Mouse (Mus musculus) adrenal gland, adult (tissue): ENCODE data around the gene Galntl6.

Experiments
- DNase-seq, 2 experiments: peaks; one replicate each; pipeline ENCODE4 v3.0.0; 2022 to 2023; ENCODE audit warnings: low spot score in 1 of 2; ENCODE audit not compliant: inconsistent age in 2 of 2

Gene Galntl6

DNA sequence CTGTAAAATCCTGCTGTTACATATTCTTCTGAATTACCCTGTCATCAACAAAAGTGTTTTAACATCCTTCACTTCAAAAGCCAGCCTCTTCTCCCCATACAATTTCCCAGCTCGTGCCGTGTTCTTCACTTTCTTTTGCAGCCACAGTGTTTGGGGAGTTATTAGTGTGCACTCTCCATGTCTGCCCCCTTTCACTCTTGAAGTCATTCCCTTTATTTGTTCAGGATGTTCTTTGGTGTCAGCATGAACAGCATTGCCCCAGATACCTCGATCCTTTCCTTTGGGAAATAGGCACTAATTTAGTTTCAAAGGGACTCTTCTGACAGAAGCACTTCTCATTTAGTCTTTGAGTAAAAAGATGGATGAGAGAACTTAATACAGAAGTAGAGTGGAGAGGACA lies 939.6 kb downstream of the Galntl6 start:
- DNase-seq, result no peak

GRCm38 (mm10) chr8:57966676-57967075 lies 945.8 kb downstream of the Galntl6 start:
- DNase-seq, result peak in 1 of 2 experiments; percentile 43

- DNase-seq, result peak in 1 of 2 experiments; percentile 30
These were observed 946.9 kb downstream of the Galntl6 start for GRCm38 (mm10) chr8:57965508-57965907.

- DNase-seq, result no peak
These were observed 949.9 kb downstream of the Galntl6 start for GRCm38 (mm10) chr8:57962286-57963110.

DNA sequence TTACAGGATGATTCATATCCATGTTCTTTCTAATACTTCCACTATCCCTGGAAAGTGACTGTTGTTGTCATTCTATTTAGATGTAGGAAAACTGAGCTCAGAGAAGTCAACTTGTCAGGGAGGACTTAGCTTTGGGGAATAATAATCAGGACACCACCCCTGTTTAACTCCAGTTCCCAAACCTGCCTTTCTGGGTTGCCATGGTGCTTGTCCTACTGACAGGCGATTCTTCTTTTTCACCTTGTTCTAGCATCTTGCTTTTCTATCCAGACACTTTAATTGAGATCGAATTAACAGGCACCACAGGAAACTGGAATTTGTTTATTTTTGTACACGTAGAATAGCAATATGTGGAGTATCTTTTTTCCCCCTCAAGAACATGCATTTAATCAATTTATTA lies 953.3 kb downstream of the Galntl6 start:
- DNase-seq, result no peak

DNA sequence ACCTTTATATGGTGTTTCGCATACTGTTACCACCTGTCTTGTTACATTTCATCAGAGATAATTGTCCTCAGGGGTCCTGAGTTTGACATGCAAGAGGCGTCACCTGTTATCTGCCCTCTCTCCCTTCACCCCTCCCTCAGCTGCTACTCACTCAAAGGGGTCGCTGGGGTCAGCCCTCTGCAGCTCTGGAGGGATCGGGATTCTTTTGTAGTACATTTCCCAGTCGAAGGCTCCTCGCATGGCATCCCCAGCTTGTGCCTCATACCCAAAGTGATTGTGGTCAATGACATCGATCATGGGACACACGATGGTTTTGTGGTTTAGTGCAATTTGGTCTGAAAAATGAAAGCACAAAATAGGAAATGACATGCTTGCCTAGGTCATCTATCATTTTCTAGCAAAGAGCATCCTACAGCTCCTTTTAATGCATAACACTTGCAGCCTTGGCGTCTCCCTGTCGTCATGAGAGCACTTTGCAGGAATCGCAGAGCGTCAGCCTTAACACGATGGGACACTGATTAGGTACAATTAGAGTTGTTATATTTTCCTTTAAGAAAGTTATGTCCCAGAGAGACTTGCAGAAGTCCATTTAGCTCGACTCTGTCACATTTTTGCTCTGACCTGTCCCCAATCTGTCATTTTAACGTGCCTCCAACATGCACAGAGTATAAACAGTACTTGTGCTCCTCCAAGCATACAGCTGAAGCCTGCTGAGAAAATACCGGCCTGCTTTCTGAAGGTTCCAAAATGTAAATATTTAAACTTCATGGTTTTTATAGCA lies 954.1 kb downstream of the Galntl6 start:
- DNase-seq, result no peak

DNA sequence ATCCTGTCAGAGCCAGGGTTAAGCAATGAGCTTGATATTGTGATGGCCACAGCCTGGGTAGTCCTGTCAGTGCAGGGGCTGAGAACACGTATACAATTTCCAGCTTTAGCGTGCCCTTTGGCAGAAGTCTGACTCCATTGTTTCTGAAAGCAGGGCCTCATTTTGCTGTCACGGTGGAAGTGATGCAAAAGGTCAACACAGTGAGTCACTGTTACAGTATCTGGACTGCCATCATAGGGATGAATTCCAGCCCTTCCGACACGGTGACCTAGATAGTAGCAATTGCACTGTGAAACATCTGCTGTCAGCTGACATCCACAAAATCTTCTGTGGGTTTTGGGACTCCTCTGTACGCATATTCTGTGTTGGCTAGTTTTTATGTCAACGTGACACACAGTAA lies 956.9 kb downstream of the Galntl6 start:
- DNase-seq, result peak; percentile 39 to 74

- DNase-seq, result no peak
These were observed 971.3 kb downstream of the Galntl6 start for GRCm38 (mm10) chr8:57941113-57941512.

DNA sequence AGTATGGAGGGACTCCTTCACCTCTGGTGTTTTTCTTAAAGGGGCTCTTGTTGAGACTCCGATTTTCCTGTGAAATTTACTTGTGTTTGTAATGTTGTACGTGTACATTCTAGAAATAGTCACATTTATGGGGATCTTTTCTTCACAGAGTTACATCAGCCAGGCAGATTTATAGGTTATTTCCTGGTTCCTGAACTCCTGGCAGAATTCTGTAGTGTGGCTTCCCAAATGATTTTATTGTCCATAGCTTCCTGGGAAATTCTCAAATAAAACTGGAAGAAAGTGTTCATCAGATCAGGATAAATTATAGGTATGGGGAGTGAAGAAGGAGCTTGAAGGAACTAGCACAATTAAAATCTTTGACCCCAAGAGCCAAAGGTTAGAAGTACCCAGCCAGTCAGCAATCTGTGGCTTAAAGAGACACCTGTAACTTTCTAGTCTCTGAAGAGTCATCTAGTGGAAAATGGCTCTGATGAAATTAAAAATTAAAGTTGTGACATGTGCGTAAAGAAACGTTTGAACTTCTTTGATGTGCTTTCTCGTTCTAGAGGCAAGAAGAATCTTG lies 972.5 kb downstream of the Galntl6 start:
- no peak for DNase-seq

DNA sequence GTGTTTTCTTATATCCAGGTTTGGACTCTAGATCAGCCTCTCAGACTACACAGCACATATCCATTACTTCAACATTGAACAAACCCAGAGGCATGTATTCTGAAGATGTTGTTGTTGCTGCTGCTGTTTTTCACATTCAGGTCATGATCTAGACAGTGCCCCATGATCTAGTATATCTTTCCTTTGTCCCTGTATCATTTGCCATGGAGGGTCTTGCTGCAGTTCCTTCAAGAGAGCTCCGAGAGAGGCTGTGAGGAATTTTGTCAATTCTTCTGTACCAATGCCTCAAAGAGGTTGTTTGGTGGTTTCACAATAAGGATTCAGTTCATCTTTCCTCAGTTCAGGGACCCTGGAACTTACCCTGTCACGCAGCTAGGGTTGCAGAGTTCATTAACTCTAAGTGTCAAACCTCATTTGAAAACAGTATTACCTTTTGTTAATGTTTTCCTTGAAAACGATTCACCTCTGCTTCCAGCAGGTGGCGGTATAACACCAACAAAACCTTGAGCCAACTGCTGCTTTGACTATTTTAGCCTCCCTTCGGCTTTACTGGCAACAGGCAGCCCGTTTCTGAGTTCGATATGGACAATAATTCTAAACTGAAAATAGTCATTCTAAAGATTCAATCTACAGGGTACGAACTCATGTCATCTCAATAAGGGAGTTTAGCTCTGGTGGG lies 973.1 kb downstream of the Galntl6 start:
- DNase-seq, result peak; percentile 21 to 81

GRCm38 (mm10) chr8:57927074-57927473 lies 985.4 kb downstream of the Galntl6 start:
- no peak for DNase-seq

DNA sequence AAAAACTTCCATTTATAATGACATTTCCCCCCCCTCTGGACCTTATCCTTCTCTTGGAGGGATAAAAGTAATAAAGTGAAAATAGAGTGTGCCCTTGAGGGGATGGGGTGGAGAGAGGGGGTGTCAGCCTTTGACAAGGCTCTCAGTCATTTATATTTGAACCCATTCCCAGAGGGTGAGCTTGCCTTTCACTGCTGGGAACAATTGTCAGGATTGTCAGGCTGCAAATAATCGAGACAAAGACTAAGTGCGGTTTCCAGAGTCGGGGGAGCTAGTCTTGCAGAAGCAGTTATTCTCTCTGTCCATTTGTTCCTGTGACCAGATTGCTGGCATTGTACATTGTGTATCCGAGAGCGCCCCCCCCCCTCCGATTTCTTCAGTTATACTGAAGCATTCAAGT lies 988.9 kb downstream of the Galntl6 start:
- no peak for DNase-seq

GRCm38 (mm10) chr8:57923130-57923529 lies 989.3 kb downstream of the Galntl6 start:
- no peak for DNase-seq

- no peak for DNase-seq
These were observed 990.0 kb downstream of the Galntl6 start for GRCm38 (mm10) chr8:57922214-57923070.

DNA sequence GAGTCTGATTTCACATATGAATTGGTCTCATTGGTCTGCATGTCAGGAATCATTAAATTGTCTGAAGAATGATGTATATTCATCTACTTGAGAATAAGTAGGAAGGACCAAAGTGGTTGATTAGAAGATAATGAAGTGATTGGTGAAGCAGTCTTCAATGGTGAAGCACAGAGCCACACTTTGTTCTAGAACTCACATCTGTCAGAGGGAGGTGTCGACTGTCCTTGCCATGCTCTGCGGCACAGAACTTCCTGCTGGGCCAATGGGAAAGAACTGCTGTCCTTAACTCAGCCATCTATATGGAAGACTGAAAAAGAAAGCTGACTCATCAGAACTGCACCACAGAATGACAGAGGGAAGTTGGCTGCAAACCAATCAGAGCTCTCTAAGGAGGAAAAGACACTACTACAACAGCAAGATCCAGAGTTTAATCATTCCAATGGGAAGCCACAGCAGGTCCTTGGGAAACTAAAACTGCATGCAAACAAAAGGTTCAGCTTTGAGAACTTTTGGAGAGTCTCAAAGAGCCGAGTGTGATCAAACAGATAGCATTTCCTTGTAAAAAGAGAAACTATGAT lies 992.0 kb downstream of the Galntl6 start:
- DNase-seq, result no peak

GRCm38 (mm10) chr8:57918720-57919640 lies 993.5 kb downstream of the Galntl6 start:
- no peak for DNase-seq

DNA sequence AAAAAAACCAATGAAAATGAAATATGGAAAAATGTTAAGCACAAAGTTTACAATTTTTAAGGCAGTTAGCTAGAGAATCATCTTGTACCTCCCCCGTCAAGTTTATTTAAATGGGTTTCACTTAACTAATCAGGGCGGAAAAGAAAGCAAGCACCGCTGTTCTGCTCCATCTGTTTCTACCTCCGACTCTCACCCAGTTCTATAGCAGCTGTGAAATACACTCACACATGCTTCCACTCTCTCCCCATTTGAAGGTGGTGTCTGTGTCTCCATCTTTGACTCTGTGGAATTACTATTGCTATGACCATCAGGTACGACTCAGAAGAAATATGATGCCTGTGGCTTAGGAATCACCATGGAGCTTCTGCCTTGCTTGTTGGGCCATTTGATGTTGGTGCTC lies 1019.1 kb downstream of the Galntl6 start:
- DNase-seq, result no peak

- no peak for DNase-seq
These were observed 1020.3 kb downstream of the Galntl6 start for GRCm38 (mm10) chr8:57892115-57892514.

GRCm38 (mm10) chr8:57890159-57890558 lies 1022.3 kb downstream of the Galntl6 start:
- no peak for DNase-seq
